ENCODE assay signal across 9 mouse cellular contexts in genomic region chr9:65890143-65890628, GRCm38 (mm10). TPM values are rescaled to one million over a fixed set of nuclear protein-coding genes. Genes with fewer than 3 reads are reported as not detected.
A peak's percentile ranks its signal among the peaks of the same experiment; 100 is the strongest.
DNase-seq lines count a peak whose midpoint lies in the region; ATAC-seq and TF ChIP-seq lines count a peak whose summit lies in the region.
"Had no signal": no experiment of that assay in that cellular context is flagged by ENCODE, and none has a peak within 500 bp of the region (broad histone marks: within the 10 kb centered on the region; RNA-seq: fewer than 3 reads in every experiment).

Pclaf (plus strand) TSS chr9:65890237.

- peak within 1 kb of the TSS; percentile 85 for H3K9ac ChIP-seq in forebrain, embryonic 11.5 days (ENCODE audit: low read length)
- peak within 1 kb of the TSS; percentile 85 for H3K9ac ChIP-seq in heart, embryonic 16.5 days (ENCODE audit: low read length)
- peak within 1 kb of the TSS; percentile 71 for H3K9ac ChIP-seq in lung, embryonic 15.5 days

- H3K4me1 ChIP-seq in forebrain, embryonic 11.5 days (replicated peaks; ENCODE audit: control insufficient read depth, insufficient read depth, low read length): no peaks in the 10 kb centered on the region
- peaks cover 17% of the 10 kb centered on the region for H3K4me1 ChIP-seq in heart, embryonic 16.5 days (ENCODE audit: control insufficient read depth, insufficient read depth, low read length)
- H3K4me1 ChIP-seq in lung, embryonic 15.5 days: peaks cover 21% of the 10 kb centered on the region
- H3K4me1 ChIP-seq in olfactory bulb, adult 2 months (ENCODE audit: control insufficient read depth, insufficient read depth, low read length): peaks cover 7% of the 10 kb centered on the region
- H3K4me1 ChIP-seq in thymus, adult 2 months (replicated peaks; ENCODE audit: control insufficient read depth, insufficient read depth, low read length): peaks cover 11% of the 10 kb centered on the region

- under 1% methylated on average over 21 of the region's 21 CpGs for WGBS in forebrain, embryonic 11.5 days
- under 1% methylated on average over 21 of the region's 21 CpGs for WGBS in heart, embryonic 16.5 days
- 0% methylated on average over 21 of the region's 21 CpGs for WGBS in lung, embryonic 15.5 days
- under 1% methylated on average over 21 of the region's 21 CpGs for WGBS in olfactory bulb, adult 2 months
- WGBS in thymus, adult 2 months: under 1% methylated on average over 21 of the region's 21 CpGs

- peak; percentile 94 for ATAC-seq in forebrain, embryonic 11.5 days (replicated peaks; ENCODE audit: low FRiP score)
- ATAC-seq in heart, embryonic 16.5 days (replicated peaks; ENCODE audit: extremely low read depth, insufficient read depth, low FRiP score): peak; percentile 95
- peak; percentile 97 for ATAC-seq in lung, embryonic 15.5 days (ENCODE audit: borderline replicate concordance, extremely low read depth, low FRiP score, low TSS enrichment)

- no peak for TF ChIP-seq POLR2A in olfactory bulb, adult 2 months (IDR thresholded peaks at IDR 0.05; ENCODE audit: insufficient read depth, low read depth, low read length)
- TF ChIP-seq POLR2A in thymus, adult 2 months (IDR thresholded peaks at IDR 0.05; ENCODE audit: control insufficient read depth, extremely low read depth, insufficient read depth, low read length, poor library complexity): 0 out of 2 replicates have a peak, but pooled peaks have one; percentile 32

- H3K27me3 ChIP-seq in forebrain, embryonic 11.5 days (ENCODE audit: control insufficient read depth, insufficient read depth, low read length): no peaks in the 10 kb centered on the region
- no peaks in the 10 kb centered on the region for H3K27me3 ChIP-seq in heart, embryonic 16.5 days (ENCODE audit: control insufficient read depth, insufficient read depth, low read length)
- H3K27me3 ChIP-seq in lung, embryonic 15.5 days: no peaks in the 10 kb centered on the region
- no peaks in the 10 kb centered on the region for H3K27me3 ChIP-seq in thymus, adult 2 months (ENCODE audit: control insufficient read depth, insufficient read depth, low read length)

- H3K4me2 ChIP-seq in forebrain, embryonic 11.5 days (ENCODE audit: low read depth, low read length, severe bottlenecking): peak within 1 kb of the TSS; percentile 62
- peak within 1 kb of the TSS; percentile 88 for H3K4me2 ChIP-seq in heart, embryonic 16.5 days (ENCODE audit: low read depth, low read length)
- peak within 1 kb of the TSS; percentile 86 for H3K4me2 ChIP-seq in lung, embryonic 15.5 days

- H3K4me3 ChIP-seq in forebrain, embryonic 11.5 days (ENCODE audit: low read depth, low read length): peak within 1 kb of the TSS; percentile 53
- H3K4me3 ChIP-seq in heart, embryonic 16.5 days (ENCODE audit: low read length): peak within 1 kb of the TSS; percentile 74
- H3K4me3 ChIP-seq in lung, embryonic 15.5 days: peak within 1 kb of the TSS; percentile 62
- peak within 1 kb of the TSS; percentile 22 for H3K4me3 ChIP-seq in olfactory bulb, adult 2 months (ENCODE audit: insufficient read depth, low read depth, low read length)
- H3K4me3 ChIP-seq in thymus, adult 2 months (ENCODE audit: control insufficient read depth, insufficient read depth, low read length): peak within 1 kb of the TSS; percentile 60

- no peaks in the 10 kb centered on the region for H3K9me3 ChIP-seq in forebrain, embryonic 11.5 days (ENCODE audit: control insufficient read depth, low read length)
- H3K9me3 ChIP-seq in heart, embryonic 16.5 days (replicated peaks; ENCODE audit: control insufficient read depth, low read length): no peaks in the 10 kb centered on the region
- H3K9me3 ChIP-seq in lung, embryonic 15.5 days: no peaks in the 10 kb centered on the region

- TF ChIP-seq CTCF in olfactory bulb, adult 2 months (IDR thresholded peaks at IDR 0.05; ENCODE audit: insufficient read depth, low read depth, low read length): no peak
- peak; percentile 31; the same call in 1 of the 2 replicates for TF ChIP-seq CTCF in thymus, adult 2 months (IDR thresholded peaks at IDR 0.05; ENCODE audit: borderline replicate concordance, control insufficient read depth, extremely low read depth, insufficient read depth, low read length, poor library complexity)

- peaks cover 10% of the 10 kb centered on the region for H3K36me3 ChIP-seq in forebrain, embryonic 11.5 days (ENCODE audit: control insufficient read depth, insufficient read depth, low read length)
- H3K36me3 ChIP-seq in heart, embryonic 16.5 days (ENCODE audit: control insufficient read depth, insufficient read depth): peaks cover 15% of the 10 kb centered on the region
- peaks cover 18% of the 10 kb centered on the region for H3K36me3 ChIP-seq in lung, embryonic 15.5 days
- peaks cover 7% of the 10 kb centered on the region; the same call in 1 of the 2 replicates for H3K36me3 ChIP-seq in thymus, adult 2 months (ENCODE audit: control insufficient read depth, insufficient read depth, low read length)

- DNase-seq in B cell, adult 2 months: peak; percentile 65 to 67
- peak; percentile 67 for DNase-seq in adrenal gland, adult 8-10 months
- peak; percentile 87 for DNase-seq in forebrain, embryonic 11.5 days (ENCODE audit: low spot score)
- DNase-seq in kidney, postnatal 36 days: peak; percentile 83 to 86
- DNase-seq in thymus, adult 2 months: peak; percentile 63

- peak within 1 kb of the TSS; percentile 43; the same call in 1 of the 2 replicates for H3K27ac ChIP-seq in forebrain, embryonic 11.5 days (ENCODE audit: low read depth, low read length)
- peak within 1 kb of the TSS; percentile 39 for H3K27ac ChIP-seq in heart, embryonic 16.5 days (ENCODE audit: low read length)
- H3K27ac ChIP-seq in lung, embryonic 15.5 days: peak within 1 kb of the TSS; percentile 49
- H3K27ac ChIP-seq in olfactory bulb, adult 2 months (ENCODE audit: insufficient read depth, low read depth, low read length): no peak within 1 kb of the TSS
- H3K27ac ChIP-seq in thymus, adult 2 months (ENCODE audit: control insufficient read depth, insufficient read depth, low read length): peak within 1 kb of the TSS; percentile 4; the same call in 1 of the 2 replicates

RNA-seq across cellular contexts. Expression of gene Pclaf, which starts in this region (rescaled TPM):
- under 1 TPM; 0.61 to 0.97 (median 0.90) TPM for total RNA-seq in adrenal gland, adult 8-10 months (2022)
- polyA plus RNA-seq in forebrain, embryonic 11.5 days (2014; fragmentation: Nextera tagmentation; extraction: Ambion mirVana): 264 and 318 TPM in 2 replicates
- 85.6 and 105 TPM in 2 replicates for polyA plus RNA-seq in heart, embryonic 16.5 days (2015; fragmentation: Nextera tagmentation; extraction: Ambion mirVana)
- polyA plus RNA-seq in lung, embryonic 15.5 days (2015; fragmentation: Nextera tagmentation; extraction: Ambion mirVana): 258 and 259 TPM in 2 replicates
- not detected in 2 replicates for polyA plus RNA-seq in olfactory bulb, adult 2 months (2012; ENCODE audit: insufficient read depth, insufficient read length, low replicate concordance, missing spikeins)
- 51.8 and 73.5 TPM in 2 replicates for polyA plus RNA-seq in thymus, adult 2 months (2012; rRNA removed)
- total RNA-seq: layer of hippocampus, adult 18-20 months had no signal

Comparison
In these comparisons a context has a peak if more than half of its experiments do, and no peak if none do; other contexts are left out.
1. Peak in DNase-seq in adrenal gland, adult 8-10 months; RNA of the gene not detected or under 1 TPM.
2. H3K4me3 ChIP-seq: peak in every context shown above with its lines; median percentile 74 in heart, embryonic 16.5 days; 62 in lung, embryonic 15.5 days; 60 in thymus, adult 2 months; 53 in forebrain, embryonic 11.5 days; 22 in olfactory bulb, adult 2 months.